Mouse (Mus musculus) mouse trophoblast stem cell (cell line): ENCODE measurements around the gene Pi4kb.
"Not testable (repeated sequence)": the region's sequence is repeated elsewhere in the genome, so short reads cannot be mapped to it uniquely, and the experiment has no call there.

Experiments
- in situ Hi-C, 2 experiments: fragments of 300-500 bp; cut with MseI, MboI; formaldehyde crosslinking; loops; 2 replicates in 1 of 2; 3 replicates in 1 of 2; pipeline ENCODE4 v1.15.1; 2025

Pi4kb gene

GRCm38 (mm10) chr3:95015337-95015872, 40.9 kb downstream of the Pi4kb start, which contains the start of gene Zfp687:
TSS of gene Zfp687 (minus strand) at chr3:95015448.
- in situ Hi-C loops: no loop called here

GRCm38 (mm10) chr3:95015891-95016531, 41.5 kb downstream of the Pi4kb start:
- in situ Hi-C loops: no loop called here

GRCm38 (mm10) chr3:95016532-95017056, 42.1 kb downstream of the Pi4kb start:
- in situ Hi-C loops: no loop called here

- in situ Hi-C loops: no loop called here
These were observed 44.2 kb downstream of the Pi4kb start for GRCm38 (mm10) chr3:95018741-95019140.

GRCm38 (mm10) chr3:95020956-95021355, 46.4 kb downstream of the Pi4kb start:
- in situ Hi-C loops: not testable (repeated sequence)

GRCm38 (mm10) chr3:95024551-95024950, 50.0 kb downstream of the Pi4kb start:
- in situ Hi-C loops: no loop called here

GRCm38 (mm10) chr3:95025202-95025601, 50.7 kb downstream of the Pi4kb start:
- in situ Hi-C loops: no loop called here

GRCm38 (mm10) chr3:95027057-95027645, 52.6 kb downstream of the Pi4kb start:
- in situ Hi-C loops: no loop called here

- in situ Hi-C loops: no loop called here
These were observed 53.2 kb downstream of the Pi4kb start for GRCm38 (mm10) chr3:95027701-95028100.

GRCm38 (mm10) chr3:95028603-95029002, 54.1 kb downstream of the Pi4kb start:
- in situ Hi-C loops: no loop called here

GRCm38 (mm10) chr3:95029291-95029827, 54.8 kb downstream of the Pi4kb start:
- in situ Hi-C loops: not testable (repeated sequence)

- in situ Hi-C loops: no loop called here
These were observed 55.4 kb downstream of the Pi4kb start for GRCm38 (mm10) chr3:95029953-95030352.

- in situ Hi-C loops: no loop called here
These were observed 67.1 kb downstream of the Pi4kb start for GRCm38 (mm10) chr3:95041625-95042024.

GRCm38 (mm10) chr3:95042166-95042837, 67.8 kb downstream of the Pi4kb start, which contains the start of gene Psmd4:
TSS of gene Psmd4 (minus strand) at chr3:95042614.
- in situ Hi-C loops: no loop called here

- in situ Hi-C loops: no loop called here
These were observed 68.3 kb downstream of the Pi4kb start for GRCm38 (mm10) chr3:95042838-95043229.

- in situ Hi-C loops: no loop called here
These were observed 68.7 kb downstream of the Pi4kb start for GRCm38 (mm10) chr3:95043251-95043650.

- in situ Hi-C loops: no loop called here
These were observed 72.0 kb downstream of the Pi4kb start for GRCm38 (mm10) chr3:95046462-95047057.

GRCm38 (mm10) chr3:95047914-95048313, 73.4 kb downstream of the Pi4kb start:
- in situ Hi-C loops: no loop called here

GRCm38 (mm10) chr3:95052959-95053358, 78.4 kb downstream of the Pi4kb start:
- in situ Hi-C loops: no loop called here

GRCm38 (mm10) chr3:95053701-95054100, 79.2 kb downstream of the Pi4kb start:
- in situ Hi-C loops: no loop called here

- in situ Hi-C loops: no loop called here
These were observed 80.1 kb downstream of the Pi4kb start for GRCm38 (mm10) chr3:95054481-95055260.
